ENCODE assay signal across 22 mouse cellular contexts in genomic region chr14:80195041-80195440, GRCm38 (mm10).
DNase-seq lines count a peak whose midpoint lies in the region; ATAC-seq and TF ChIP-seq lines count a peak whose summit lies in the region.
"Had no signal": no experiment of that assay in that cellular context is flagged by ENCODE, and none has a peak within 500 bp of the region (broad histone marks: within the 10 kb centered on the region; RNA-seq: fewer than 3 reads in every experiment).

No protein-coding gene starts in this region.

- H3K4me2 ChIP-seq in intestine, embryonic 15.5 days (replicated peaks), result no peak overlapping the region
- H3K4me2 ChIP-seq in intestine, postnatal 0 days (replicated peaks; ENCODE audit: low read depth), result no peak overlapping the region
- H3K4me2 ChIP-seq in kidney, embryonic 14.5 days (replicated peaks; ENCODE audit: low read depth, low read length), result no peak overlapping the region
- H3K4me2 ChIP-seq in hindbrain, embryonic 11.5 days (replicated peaks; ENCODE audit: low read depth, low read length), result no peak overlapping the region
- H3K4me2 ChIP-seq: forebrain, embryonic 13.5 days; heart, embryonic 13.5 days; hindbrain, embryonic 14.5 days had no signal

- H3K9ac ChIP-seq in intestine, embryonic 15.5 days, result no peak overlapping the region
- no peak overlapping the region for H3K9ac ChIP-seq in intestine, postnatal 0 days (ENCODE audit: low read depth, low read length)
- H3K9ac ChIP-seq in kidney, embryonic 14.5 days (ENCODE audit: low read depth, low read length), result no peak overlapping the region
- no peak overlapping the region for H3K9ac ChIP-seq in hindbrain, embryonic 11.5 days (ENCODE audit: low read depth, low read length)
- H3K9ac ChIP-seq: forebrain, embryonic 13.5 days; forebrain, postnatal 0 days; heart, embryonic 13.5 days; hindbrain, embryonic 14.5 days had no signal

- no peaks in the 10 kb centered on the region for H3K4me1 ChIP-seq in intestine, embryonic 15.5 days (replicated peaks)
- no peaks in the 10 kb centered on the region for H3K4me1 ChIP-seq in intestine, postnatal 0 days (replicated peaks; ENCODE audit: control insufficient read depth, insufficient read depth, low read length)
- no peaks in the 10 kb centered on the region for H3K4me1 ChIP-seq in kidney, embryonic 14.5 days (ENCODE audit: control insufficient read depth, insufficient read depth, low read length)
- H3K4me1 ChIP-seq in hindbrain, embryonic 11.5 days (replicated peaks; ENCODE audit: control insufficient read depth, insufficient read depth, low read length), result no peaks in the 10 kb centered on the region
- no peaks in the 10 kb centered on the region for H3K4me1 ChIP-seq in hindbrain, embryonic 10.5 days (replicated peaks)
- H3K4me1 ChIP-seq: embryonic facial prominence, embryonic 10.5 days; heart, embryonic 13.5 days had no signal

- H3K36me3 ChIP-seq in intestine, embryonic 15.5 days, result no peaks in the 10 kb centered on the region
- H3K36me3 ChIP-seq in intestine, postnatal 0 days (ENCODE audit: control insufficient read depth, insufficient read depth), result no peaks in the 10 kb centered on the region
- no peaks in the 10 kb centered on the region for H3K36me3 ChIP-seq in kidney, embryonic 14.5 days (ENCODE audit: control insufficient read depth, insufficient read depth, low read length)
- no peaks in the 10 kb centered on the region for H3K36me3 ChIP-seq in hindbrain, embryonic 11.5 days (ENCODE audit: control insufficient read depth, insufficient read depth, low read length)
- no peaks in the 10 kb centered on the region for H3K36me3 ChIP-seq in hindbrain, embryonic 10.5 days
- H3K36me3 ChIP-seq: embryonic facial prominence, embryonic 10.5 days; G1E; heart, embryonic 13.5 days had no signal

- no peak overlapping the region for H3K27ac ChIP-seq in intestine, embryonic 15.5 days
- no peak overlapping the region for H3K27ac ChIP-seq in intestine, postnatal 0 days (ENCODE audit: low read depth, low read length)
- no peak overlapping the region for H3K27ac ChIP-seq in kidney, embryonic 14.5 days (ENCODE audit: low read depth, low read length)
- no peak overlapping the region for H3K27ac ChIP-seq in hindbrain, embryonic 11.5 days (ENCODE audit: low read depth, low read length)
- H3K27ac ChIP-seq in hindbrain, embryonic 10.5 days, result no peak overlapping the region
- H3K27ac ChIP-seq: embryonic facial prominence, embryonic 10.5 days; forebrain, embryonic 13.5 days; gastrocnemius, adult 2 months; heart, embryonic 13.5 days; hindbrain, embryonic 14.5 days had no signal

- H3K27me3 ChIP-seq in intestine, embryonic 15.5 days (replicated peaks), result no peaks in the 10 kb centered on the region
- no peaks in the 10 kb centered on the region for H3K27me3 ChIP-seq in intestine, postnatal 0 days (replicated peaks; ENCODE audit: control insufficient read depth, insufficient read depth, low read length)
- H3K27me3 ChIP-seq in kidney, embryonic 14.5 days (ENCODE audit: control insufficient read depth, insufficient read depth, low read length), result no peaks in the 10 kb centered on the region
- no peaks in the 10 kb centered on the region for H3K27me3 ChIP-seq in hindbrain, embryonic 11.5 days (ENCODE audit: control insufficient read depth, insufficient read depth, low read length)
- H3K27me3 ChIP-seq in hindbrain, embryonic 10.5 days (ENCODE audit: insufficient read depth, poor library complexity, severe bottlenecking), result no peaks in the 10 kb centered on the region
- H3K27me3 ChIP-seq: forebrain, embryonic 13.5 days; heart, embryonic 13.5 days had no signal

- no peak for TF ChIP-seq CTCF in intestine, postnatal 0 days (IDR thresholded peaks at IDR 0.05; ENCODE audit: low read depth)

- 0 out of 2 replicates have a peak, but pooled peaks have one; percentile 49 for ATAC-seq in intestine, embryonic 15.5 days
- ATAC-seq in intestine, postnatal 0 days, result no peak
- ATAC-seq in kidney, embryonic 14.5 days (ENCODE audit: low FRiP score, low TSS enrichment), result no peak
- ATAC-seq in hindbrain, embryonic 11.5 days (ENCODE audit: low FRiP score), result no peak
- ATAC-seq: CD4-positive, CD25-positive, alpha-beta regulatory T cell, adult 4 months; forebrain, embryonic 13.5 days; forebrain, postnatal 0 days had no signal

- no peak overlapping the region for H3K4me3 ChIP-seq in intestine, embryonic 15.5 days (replicated peaks)
- H3K4me3 ChIP-seq in intestine, postnatal 0 days (ENCODE audit: low read depth, low read length), result no peak overlapping the region
- no peak overlapping the region for H3K4me3 ChIP-seq in kidney, embryonic 14.5 days (ENCODE audit: low read length)
- H3K4me3 ChIP-seq in hindbrain, embryonic 11.5 days (ENCODE audit: low read depth, low read length), result no peak overlapping the region
- no peak overlapping the region for H3K4me3 ChIP-seq in hindbrain, embryonic 10.5 days
- H3K4me3 ChIP-seq: embryonic facial prominence, embryonic 10.5 days; forebrain, embryonic 13.5 days; gastrocnemius, adult 2 months; heart, embryonic 13.5 days had no signal

- peak; percentile 33 to 65 for DNase-seq in kidney, adult 8-10 months
- peak; percentile 7 for DNase-seq in kidney, postnatal 14 days
- DNase-seq in hindbrain, embryonic 11.5 days (ENCODE audit: low spot score), result no peak
- no peak for DNase-seq in hindbrain, embryonic 10.5 days (ENCODE audit: low spot score)
- DNase-seq: adrenal gland, adult 8-10 months; adrenal gland, postnatal 36 days; B cell, adult 2 months; cerebellum, adult 2 months; cerebellum, postnatal 10 days; forebrain, postnatal 0 days; gastrocnemius, adult 2 months; gastrocnemius, postnatal 25 days; heart, postnatal 4 days had no signal

- no peaks in the 10 kb centered on the region for H3K9me3 ChIP-seq in intestine, embryonic 15.5 days
- H3K9me3 ChIP-seq in intestine, postnatal 0 days (ENCODE audit: control insufficient read depth), result no peaks in the 10 kb centered on the region
- H3K9me3 ChIP-seq in kidney, embryonic 14.5 days (ENCODE audit: control insufficient read depth, low read length), result no peaks in the 10 kb centered on the region
- H3K9me3 ChIP-seq in hindbrain, embryonic 11.5 days (ENCODE audit: control insufficient read depth, low read length), result no peaks in the 10 kb centered on the region
- H3K9me3 ChIP-seq in hindbrain, embryonic 10.5 days, result no peaks in the 10 kb centered on the region
- H3K9me3 ChIP-seq: embryonic facial prominence, embryonic 10.5 days; forebrain, embryonic 13.5 days; heart, embryonic 13.5 days had no signal

- WGBS in intestine, embryonic 15.5 days, result 21% methylated on average over 2 of the region's 2 CpGs
- 11% methylated on average over 2 of the region's 2 CpGs for WGBS in intestine, postnatal 0 days
- WGBS in kidney, embryonic 14.5 days, result 16% methylated on average over 2 of the region's 2 CpGs
- WGBS in hindbrain, embryonic 11.5 days, result 50% methylated on average over 2 of the region's 2 CpGs
- 50% methylated on average over 2 of the region's 2 CpGs for WGBS in hindbrain, embryonic 10.5 days

Comparison
In these comparisons a context has a peak if more than half of its experiments do, and no peak if none do; other contexts are left out.
1. DNase-seq: peak in kidney, adult 8-10 months (2 of 2) and kidney, postnatal 14 days (single experiment); none in hindbrain, embryonic 11.5 days (single experiment) and hindbrain, embryonic 10.5 days (single experiment).